Comparison of ENCODE assay signal across 12 mouse cellular contexts in the genomic region with DNA sequence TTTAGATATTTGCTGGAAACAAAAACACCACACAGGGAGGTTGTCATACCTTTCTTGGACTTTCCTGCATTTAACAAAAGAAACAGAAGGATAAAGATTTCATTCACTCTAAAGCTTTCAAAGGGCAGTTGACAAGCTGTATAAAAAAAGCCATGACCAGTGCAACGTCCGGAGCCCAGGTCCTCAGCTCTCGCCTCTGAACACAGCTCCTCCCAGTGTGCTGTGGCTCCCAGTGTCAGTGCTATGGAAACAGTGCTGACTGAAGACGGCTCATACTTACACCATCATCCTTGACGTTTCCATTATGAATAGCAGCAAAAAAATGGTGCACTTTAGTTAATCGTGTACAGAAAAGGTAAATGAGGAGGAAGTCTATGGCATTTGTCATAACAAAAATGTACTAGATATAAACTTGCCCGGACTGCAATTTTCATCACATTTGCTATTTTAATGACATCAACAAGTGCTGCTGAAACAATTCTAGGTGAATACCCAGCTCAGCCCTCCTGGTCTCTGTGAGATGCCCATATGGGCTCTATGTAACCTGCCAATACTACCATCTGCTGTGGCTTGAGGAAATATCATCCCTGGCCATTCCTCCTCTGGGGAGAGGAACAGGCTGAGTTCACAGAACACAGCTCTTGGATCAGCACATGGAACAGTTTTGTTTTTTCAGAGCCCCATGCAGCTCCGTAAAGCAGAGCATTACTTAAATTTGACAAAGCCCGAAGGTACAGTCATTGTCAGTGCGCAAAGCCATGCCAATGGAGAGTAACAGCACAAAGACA. TPM values are rescaled to one million over a fixed set of nuclear protein-coding genes. Genes with fewer than 3 reads are reported as not detected.
DNase-seq lines count a peak whose midpoint lies in the region; ATAC-seq and TF ChIP-seq lines count a peak whose summit lies in the region.
"Had no signal": no experiment of that assay in that cellular context is flagged by ENCODE, and none has a peak within 500 bp of the region (broad histone marks: within the 10 kb centered on the region; RNA-seq: fewer than 3 reads in every experiment).

No protein-coding gene starts in this region.

- H3K9me3 ChIP-seq in heart, postnatal 0 days (replicated peaks; ENCODE audit: control insufficient read depth, low read length) = no peaks in the 10 kb centered on the region
- no peaks in the 10 kb centered on the region for H3K9me3 ChIP-seq in neural tube, embryonic 12.5 days
- H3K9me3 ChIP-seq in neural tube, embryonic 15.5 days (replicated peaks) = no peaks in the 10 kb centered on the region
- H3K9me3 ChIP-seq in midbrain, postnatal 0 days (ENCODE audit: low read length) = no peaks in the 10 kb centered on the region

- H3K4me2 ChIP-seq in heart, postnatal 0 days (ENCODE audit: low read depth, low read length) = no peak overlapping the region
- no peak overlapping the region for H3K4me2 ChIP-seq in neural tube, embryonic 12.5 days (replicated peaks)
- H3K4me2 ChIP-seq in neural tube, embryonic 15.5 days = no peak overlapping the region
- H3K4me2 ChIP-seq in midbrain, postnatal 0 days (ENCODE audit: low read depth, low read length, poor library complexity, severe bottlenecking) = no peak overlapping the region

- H3K9ac ChIP-seq in heart, postnatal 0 days (replicated peaks; ENCODE audit: low read depth, low read length) = no peak overlapping the region
- H3K9ac ChIP-seq in neural tube, embryonic 12.5 days = no peak overlapping the region
- H3K9ac ChIP-seq in neural tube, embryonic 15.5 days (replicated peaks) = no peak overlapping the region
- no peak overlapping the region for H3K9ac ChIP-seq in midbrain, postnatal 0 days (replicated peaks; ENCODE audit: low read length, poor library complexity, severe bottlenecking)

- H3K36me3 ChIP-seq in heart, postnatal 0 days (replicated peaks; ENCODE audit: control insufficient read depth, insufficient read depth, low read length) = peaks cover 82% of the 10 kb centered on the region
- H3K36me3 ChIP-seq in neural tube, embryonic 12.5 days = peaks cover 3% of the 10 kb centered on the region; the same call in 1 of the 2 replicates
- H3K36me3 ChIP-seq in neural tube, embryonic 15.5 days = no peaks in the 10 kb centered on the region
- no peaks in the 10 kb centered on the region for H3K36me3 ChIP-seq in midbrain, postnatal 0 days (ENCODE audit: insufficient read depth, low read length)

- H3K4me1 ChIP-seq in heart, postnatal 0 days (ENCODE audit: control insufficient read depth, insufficient read depth) = 0 out of 2 replicates have a peak, but pooled peaks cover 3% of the 10 kb centered on the region
- peaks cover 7% of the 10 kb centered on the region; the same call in 1 of the 2 replicates for H3K4me1 ChIP-seq in neural tube, embryonic 12.5 days
- H3K4me1 ChIP-seq in neural tube, embryonic 15.5 days = peaks cover 8% of the 10 kb centered on the region; the same call in 1 of the 2 replicates
- H3K4me1 ChIP-seq in midbrain, postnatal 0 days (ENCODE audit: insufficient read depth, low read length) = peaks cover 4% of the 10 kb centered on the region; the same call in 1 of the 2 replicates

- peak overlapping the region; percentile 44 for H3K27ac ChIP-seq in heart, postnatal 0 days (ENCODE audit: low read depth)
- H3K27ac ChIP-seq in neural tube, embryonic 12.5 days = no peak overlapping the region
- no peak overlapping the region for H3K27ac ChIP-seq in neural tube, embryonic 15.5 days (replicated peaks)
- no peak overlapping the region for H3K27ac ChIP-seq in midbrain, postnatal 0 days (ENCODE audit: low read depth, low read length)
- H3K27ac ChIP-seq: stomach, postnatal 0 days had no signal

- peak; percentile 26 for DNase-seq in heart, postnatal 0 days (ENCODE audit: low spot score)
- no peak for DNase-seq in heart, adult 8-10 months (ENCODE audit: low spot score)
- DNase-seq in cerebellum, postnatal 36 days = peak; percentile 74 to 84
- DNase-seq in midbrain, postnatal 0 days (ENCODE audit: low spot score) = peak; percentile 46
- DNase-seq in layer of hippocampus, adult 18-20 months (ENCODE audit: low spot score in 2 of 2) = no peak
- no peak for DNase-seq in frontal cortex, postnatal 36 days (ENCODE audit: low spot score in 2 of 2)
- DNase-seq: layer of hippocampus, postnatal 36 days; lung, adult 18-20 months had no signal

- 56% methylated on average over 10 of the region's 10 CpGs for WGBS in heart, postnatal 0 days
- WGBS in neural tube, embryonic 12.5 days = 68% methylated on average over 10 of the region's 10 CpGs
- 56% methylated on average over 10 of the region's 10 CpGs for WGBS in neural tube, embryonic 15.5 days
- WGBS in midbrain, postnatal 0 days = 50% methylated on average over 10 of the region's 10 CpGs

- no peak overlapping the region for H3K4me3 ChIP-seq in heart, postnatal 0 days (ENCODE audit: low read depth, low read length)
- no peak overlapping the region for H3K4me3 ChIP-seq in neural tube, embryonic 12.5 days
- H3K4me3 ChIP-seq in neural tube, embryonic 15.5 days (replicated peaks) = no peak overlapping the region
- H3K4me3 ChIP-seq in midbrain, postnatal 0 days (ENCODE audit: low read depth, low read length) = no peak overlapping the region

- no peak for TF ChIP-seq CTCF in heart, postnatal 0 days (IDR thresholded peaks at IDR 0.05; ENCODE audit: low read depth)
- no peak; the same call in 1 of the 2 replicates for TF ChIP-seq CTCF in midbrain, postnatal 0 days (IDR thresholded peaks at IDR 0.05)

- no peak for TF ChIP-seq EP300 in heart, postnatal 0 days (IDR thresholded peaks at IDR 0.05; ENCODE audit: low read depth)

- no peaks in the 10 kb centered on the region for H3K27me3 ChIP-seq in heart, postnatal 0 days (ENCODE audit: control insufficient read depth, insufficient read depth, low read length)
- no peaks in the 10 kb centered on the region for H3K27me3 ChIP-seq in neural tube, embryonic 12.5 days (replicated peaks)
- no peaks in the 10 kb centered on the region for H3K27me3 ChIP-seq in neural tube, embryonic 15.5 days (replicated peaks)
- H3K27me3 ChIP-seq in midbrain, postnatal 0 days (ENCODE audit: insufficient read depth, low read length) = no peaks in the 10 kb centered on the region

- no peak for ATAC-seq in heart, postnatal 0 days (ENCODE audit: insufficient read depth, low read depth)
- ATAC-seq in neural tube, embryonic 12.5 days (ENCODE audit: low FRiP score, low read depth) = 0 out of 2 replicates have a peak, but pooled peaks have one; percentile 48
- no peak; the same call in 1 of the 2 replicates for ATAC-seq in neural tube, embryonic 15.5 days (ENCODE audit: low FRiP score)
- ATAC-seq in midbrain, postnatal 0 days (ENCODE audit: low FRiP score) = no peak
- ATAC-seq: activated CD4-positive, CD25-positive, alpha-beta regulatory T cell, adult 4 months had no signal

RNA-seq across cellular contexts. Expression of a gene that starts 25.3 kb away (rescaled TPM):
- 8.7 and 10.4 TPM in 2 replicates for total RNA-seq in heart, postnatal 0 days (2014; rRNA removed; ENCODE audit: low replicate concordance)
- polyA plus RNA-seq in heart, postnatal 0 days (2015; fragmentation: Nextera tagmentation; extraction: Ambion mirVana) = 30.8 and 32.8 TPM in 2 replicates
- 10 to 100 TPM; 16.5 to 20.8 (median 17.1) TPM for total RNA-seq in heart, adult 8-10 months (2022)
- polyA plus RNA-seq in neural tube, embryonic 12.5 days (2016; fragmentation: Nextera tagmentation; extraction: Ambion mirVana) = 47.0 and 47.4 TPM in 2 replicates
- polyA plus RNA-seq in neural tube, embryonic 15.5 days (2015; fragmentation: Nextera tagmentation; extraction: Ambion mirVana) = 38.7 and 41.1 TPM in 2 replicates
- 21.5 and 24.2 TPM in 2 replicates for total RNA-seq in midbrain, postnatal 0 days (2014; rRNA removed)
- 34.2 and 38.5 TPM in 2 replicates for polyA plus RNA-seq in midbrain, postnatal 0 days (2015; fragmentation: Nextera tagmentation; extraction: Ambion mirVana)
- 10 to 100 TPM; 18.0 to 20.5 TPM for total RNA-seq in layer of hippocampus, adult 18-20 months (2021)

RNA-seq across cellular contexts. Expression of a gene that starts 43.6 kb away (rescaled TPM):
- total RNA-seq in heart, postnatal 0 days (2014; rRNA removed; ENCODE audit: low replicate concordance) = 1.3 TPM in 1 of 2 replicates, not detected in the other
- polyA plus RNA-seq in heart, postnatal 0 days (2015; fragmentation: Nextera tagmentation; extraction: Ambion mirVana) = 0.57 and 0.82 TPM in 2 replicates
- under 1 TPM in 3 of 4 experiments, not detected in 1; 0.60 to 0.98 (median 0.78) TPM for total RNA-seq in heart, adult 8-10 months (2022)
- 584 and 621 TPM in 2 replicates for polyA plus RNA-seq in neural tube, embryonic 12.5 days (2016; fragmentation: Nextera tagmentation; extraction: Ambion mirVana)
- 451 and 532 TPM in 2 replicates for polyA plus RNA-seq in neural tube, embryonic 15.5 days (2015; fragmentation: Nextera tagmentation; extraction: Ambion mirVana)
- total RNA-seq in midbrain, postnatal 0 days (2014; rRNA removed) = 141 TPM in 2 replicates
- 221 and 222 TPM in 2 replicates for polyA plus RNA-seq in midbrain, postnatal 0 days (2015; fragmentation: Nextera tagmentation; extraction: Ambion mirVana)
- 100 to 1,000 TPM; 219 to 242 TPM for total RNA-seq in layer of hippocampus, adult 18-20 months (2021)
- polyA plus RNA-seq: activated CD4-positive, CD25-positive, alpha-beta regulatory T cell, adult 4 months had no signal

Comparison
In these comparisons a context has a peak if more than half of its experiments do, and no peak if none do; other contexts are left out.
1. DNase-seq: peak in heart, postnatal 0 days (single experiment), cerebellum, postnatal 36 days (2 of 2) and midbrain, postnatal 0 days (single experiment); none in heart, adult 8-10 months (single experiment), layer of hippocampus, adult 18-20 months (0 of 2) and frontal cortex, postnatal 36 days (0 of 2).
2. RNA of a gene that starts 43.6 kb away (total RNA-seq): 219 to 242 TPM in layer of hippocampus, adult 18-20 months and 141 TPM in midbrain, postnatal 0 days; 1.3 TPM in heart, postnatal 0 days and 0.60 to 0.98 TPM in heart, adult 8-10 months; every median in the first group is over 10 times any median in the second.